Mouse (Mus musculus): Measurements from ENCODE around the gene Eno4.

The Eno4 gene

DNA sequence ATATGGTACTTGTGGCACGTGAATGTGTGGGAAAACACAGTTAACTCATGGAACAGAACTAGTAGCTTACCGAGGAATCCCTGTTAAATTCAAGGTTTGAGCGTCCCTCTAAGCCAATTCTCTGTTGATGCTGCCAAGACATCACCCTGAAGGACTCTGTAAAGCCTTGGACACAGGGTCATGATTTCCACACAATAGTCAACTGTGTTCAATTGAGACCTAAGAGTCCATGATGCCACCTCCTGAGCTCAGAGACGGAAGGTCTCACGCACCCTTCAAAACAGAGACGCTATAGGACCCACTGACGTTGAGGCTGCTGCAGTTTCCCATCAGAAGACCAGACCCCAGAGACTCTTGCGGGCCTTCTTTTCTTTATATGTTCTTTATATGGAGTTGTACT, 30.9 kb downstream of the Eno4 start:
- DNase-seq (ENCODE audit: low read depth) = no peak

GRCm38 (mm10) chr19:58975216-58975863, 32.1 kb downstream of the Eno4 start:
- no peak for DNase-seq (ENCODE audit: low read depth)

- peak; percentile 23 for DNase-seq (ENCODE audit: low read depth)
Observed at GRCm38 (mm10) chr19:58978401-58979171, 35.4 kb downstream of the Eno4 start.

DNA sequence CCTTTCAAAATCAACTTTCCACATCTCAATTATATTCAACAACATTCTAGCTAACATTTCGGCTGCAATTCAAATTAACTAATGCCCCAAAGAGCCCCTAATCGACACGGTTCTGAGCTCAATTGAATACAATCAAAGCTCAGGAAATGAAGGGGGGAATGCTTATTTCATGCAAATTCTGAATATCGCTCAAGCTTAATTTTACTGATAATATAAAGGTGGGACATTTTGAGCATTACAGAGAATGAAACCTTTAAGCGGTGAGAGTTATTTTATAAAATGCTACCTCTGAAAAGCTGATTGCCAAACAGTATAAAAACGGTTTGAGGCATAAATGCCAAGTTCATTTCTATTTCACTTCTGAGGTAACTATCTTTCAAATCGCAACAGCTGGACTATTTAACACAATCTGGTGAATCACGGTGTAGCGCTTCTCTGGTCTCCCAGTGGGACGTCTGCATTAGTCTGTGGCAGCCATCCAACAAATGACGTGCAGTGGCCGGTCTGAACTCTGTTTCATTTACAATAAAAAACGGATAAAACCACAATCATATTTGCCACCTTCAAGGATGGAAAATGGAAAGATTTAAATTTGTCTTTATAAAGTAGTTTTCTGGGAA, 36.3 kb downstream of the Eno4 start:
- no peak for DNase-seq (ENCODE audit: low read depth)

- DNase-seq (ENCODE audit: low read depth) = no peak
Observed at GRCm38 (mm10) chr19:58980056-58980440, 36.8 kb downstream of the Eno4 start.

DNA sequence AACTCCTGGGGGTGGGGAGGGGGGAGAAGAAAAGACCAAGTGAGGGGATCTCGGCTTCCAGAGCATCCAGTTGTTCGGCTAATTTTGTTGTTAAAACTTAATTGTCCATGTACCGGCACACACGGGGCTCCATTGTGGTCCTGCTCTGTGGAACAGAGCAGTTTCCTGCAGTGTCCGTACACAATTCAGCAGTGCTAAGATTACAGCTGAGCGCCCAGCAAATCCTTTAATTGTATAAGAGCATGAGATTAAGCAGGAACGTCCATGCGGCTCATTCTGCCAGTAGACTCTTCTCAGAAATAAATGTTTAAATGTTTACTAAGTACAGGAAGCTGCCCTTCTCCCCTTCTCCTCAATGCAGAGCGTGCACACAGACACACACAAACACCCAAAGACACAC, 38.3 kb downstream of the Eno4 start:
- no peak for DNase-seq (ENCODE audit: low read depth)

GRCm38 (mm10) chr19:59002827-59003226, 59.6 kb downstream of the Eno4 start:
- DNase-seq (ENCODE audit: low read depth) = no peak

DNA sequence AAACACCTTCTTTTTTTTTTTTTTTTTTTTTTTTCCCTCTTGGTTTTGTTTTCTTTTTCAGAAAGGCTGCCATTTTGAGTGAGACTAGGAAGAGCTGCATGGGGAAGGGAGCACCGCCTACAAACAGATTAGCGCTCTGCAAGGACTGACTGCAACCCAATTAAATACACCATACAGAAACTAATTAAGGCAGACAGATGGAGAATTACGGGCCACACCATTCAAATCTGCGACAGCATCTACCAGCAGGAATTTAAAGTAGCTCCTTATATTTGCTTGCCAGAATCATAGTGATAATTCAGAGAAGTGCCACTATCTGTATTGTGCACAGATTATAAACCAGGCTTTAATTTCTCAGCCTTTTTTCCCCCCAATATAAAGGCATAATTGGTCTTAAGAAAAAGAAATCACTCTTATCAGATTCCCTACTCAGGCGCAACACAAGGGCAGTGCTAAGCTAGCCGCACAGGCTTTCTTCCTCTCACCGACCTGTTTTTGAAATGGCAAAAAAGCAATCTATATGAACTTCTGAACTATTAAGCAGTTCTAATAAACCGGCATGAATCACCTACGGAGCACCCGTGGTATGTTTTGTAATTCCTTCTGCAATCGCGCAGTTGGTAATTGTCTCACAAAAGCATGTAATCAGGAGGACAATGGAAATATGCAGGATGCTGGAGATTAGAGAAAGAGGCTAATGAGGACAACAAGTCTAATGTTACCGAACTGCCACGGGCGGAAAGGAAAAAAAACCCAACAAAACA, 63.5 kb downstream of the Eno4 start:
- DNase-seq (ENCODE audit: low read depth) = no peak

GRCm38 (mm10) chr19:59010802-59011201, 67.6 kb downstream of the Eno4 start:
- no peak for DNase-seq (ENCODE audit: low read depth)
